Mouse (Mus musculus): ENCODE data around the gene Adamtsl3.

- TF ChIP-seq POLR2A (IDR thresholded peaks at IDR 0.05; ENCODE audit: insufficient read depth, low read length) (no peak), CTCF (IDR thresholded peaks at IDR 0.05; ENCODE audit: low read depth, low read length) (no peak), EP300 (IDR thresholded peaks at IDR 0.05; ENCODE audit: insufficient read depth, low read depth, low read length) (no peak)
These were observed 195.9 kb downstream of the Adamtsl3 start for GRCm38 (mm10) chr7:82531376-82531775.

Measured in ES-Bruce4 (cell line).